Mouse (Mus musculus): Measurements from ENCODE around the gene Slc6a8. TPM values are rescaled to one million over a fixed set of nuclear protein-coding genes. Genes with fewer than 3 reads are reported as not detected.

The Slc6a8 gene
- 1.1 and 1.7 TPM in 2 replicates for polyA plus RNA-seq (2015; fragmentation: Nextera tagmentation; extraction: Ambion mirVana)

DNA sequence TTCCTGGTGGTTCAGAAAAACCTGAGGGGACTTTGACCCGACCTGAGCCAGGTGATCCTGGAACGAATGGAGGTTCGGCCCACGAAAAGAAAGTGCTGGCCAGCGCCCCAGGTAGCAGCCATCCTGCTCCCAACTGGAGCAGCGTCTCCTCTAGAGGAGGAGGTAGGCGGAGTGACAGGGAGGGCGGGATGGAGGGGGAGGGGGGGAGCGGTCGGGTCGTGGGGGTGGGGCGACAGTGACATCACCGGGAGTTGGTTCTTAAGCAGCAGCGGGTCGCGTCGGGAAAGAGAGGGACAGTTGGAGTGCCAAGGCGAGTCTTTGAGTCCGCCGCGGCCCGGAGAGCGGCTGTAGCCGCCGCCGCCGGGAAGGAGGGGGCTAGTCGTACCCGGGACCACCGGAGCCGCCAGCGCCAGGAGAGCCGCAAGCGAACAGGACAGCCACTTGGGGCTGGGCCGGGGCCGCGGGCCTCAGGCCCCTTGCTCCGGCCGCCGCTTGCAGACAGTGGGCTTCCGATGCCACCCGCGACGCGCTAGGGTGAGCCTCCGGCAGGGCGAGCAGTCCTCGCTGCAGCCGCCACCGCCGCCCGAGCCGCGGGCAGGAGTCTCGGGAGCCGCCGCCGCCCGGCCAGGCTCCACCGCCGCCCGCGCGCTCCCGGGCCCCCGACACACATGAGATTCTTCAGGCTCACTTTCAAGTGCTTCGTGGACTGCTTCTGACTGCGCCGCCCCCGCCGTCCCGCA, at the start of gene Slc6a8:
Slc6a8 (plus strand) TSS at position 272 of the 740 bp plus-strand sequence.

DNA sequence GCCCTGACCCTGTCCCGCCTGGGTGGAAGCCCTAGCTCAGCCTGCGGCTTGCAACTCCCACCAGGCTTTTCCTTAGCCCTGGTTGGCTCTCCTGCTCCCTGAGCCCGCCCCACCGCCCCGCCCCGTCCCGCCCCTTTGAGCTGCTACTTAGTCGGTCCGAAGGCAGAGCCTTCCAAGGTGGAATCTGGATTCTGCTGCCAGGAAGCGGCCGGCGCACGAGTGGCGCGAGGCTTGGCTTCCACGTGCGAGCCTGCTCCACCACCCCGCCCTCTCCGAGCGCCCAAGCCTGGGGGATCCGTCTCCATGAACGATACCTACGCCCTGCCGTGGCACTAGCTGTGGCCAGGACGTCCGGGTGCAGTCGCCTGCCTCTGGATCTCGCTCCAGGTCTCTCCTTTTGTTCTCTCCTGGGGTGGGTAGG, 33.7 kb upstream of the Slc6a8 start, which contains the start of gene Dusp9:
Dusp9 (plus strand) TSS at position 165 of the 421 bp plus-strand sequence.

DNA sequence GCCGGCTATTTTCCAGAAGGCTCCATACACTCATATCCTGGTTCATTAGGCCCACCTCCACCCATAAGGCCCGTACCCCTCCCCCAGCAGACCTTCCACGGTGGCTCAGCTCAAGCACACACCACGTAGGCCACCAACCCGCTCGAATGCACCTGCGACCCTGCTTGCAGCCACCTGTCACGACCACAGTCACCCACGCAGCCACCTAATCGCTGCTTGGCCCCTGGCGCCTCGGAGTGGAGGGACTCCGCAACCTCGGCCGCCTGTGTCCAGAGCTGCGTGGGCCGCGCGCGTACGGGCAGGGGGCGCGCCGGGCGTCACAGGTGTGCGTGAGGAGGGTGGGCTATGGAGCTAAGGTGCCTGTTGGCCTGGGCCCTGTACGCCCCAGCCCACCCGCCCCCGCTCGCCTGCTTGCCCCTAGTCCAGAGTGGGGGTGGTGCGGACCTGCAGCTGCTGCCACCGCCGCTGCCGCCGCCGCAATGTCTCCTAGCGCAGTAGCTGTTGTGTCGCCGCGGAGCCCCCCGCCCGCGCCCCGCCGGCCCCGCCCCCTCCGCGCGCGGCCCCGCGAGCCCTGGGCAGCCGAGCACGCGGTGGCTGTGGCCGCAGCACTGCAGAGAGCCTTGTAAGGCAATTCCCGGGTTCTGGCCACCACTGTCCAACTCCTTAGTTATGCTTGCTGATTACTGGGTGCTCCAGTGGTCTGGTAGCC, 13.2 kb upstream of the Slc6a8 start, which contains the start of gene Pnck:
Pnck (minus strand) TSS at position 543 of the 709 bp plus-strand sequence.

DNA sequence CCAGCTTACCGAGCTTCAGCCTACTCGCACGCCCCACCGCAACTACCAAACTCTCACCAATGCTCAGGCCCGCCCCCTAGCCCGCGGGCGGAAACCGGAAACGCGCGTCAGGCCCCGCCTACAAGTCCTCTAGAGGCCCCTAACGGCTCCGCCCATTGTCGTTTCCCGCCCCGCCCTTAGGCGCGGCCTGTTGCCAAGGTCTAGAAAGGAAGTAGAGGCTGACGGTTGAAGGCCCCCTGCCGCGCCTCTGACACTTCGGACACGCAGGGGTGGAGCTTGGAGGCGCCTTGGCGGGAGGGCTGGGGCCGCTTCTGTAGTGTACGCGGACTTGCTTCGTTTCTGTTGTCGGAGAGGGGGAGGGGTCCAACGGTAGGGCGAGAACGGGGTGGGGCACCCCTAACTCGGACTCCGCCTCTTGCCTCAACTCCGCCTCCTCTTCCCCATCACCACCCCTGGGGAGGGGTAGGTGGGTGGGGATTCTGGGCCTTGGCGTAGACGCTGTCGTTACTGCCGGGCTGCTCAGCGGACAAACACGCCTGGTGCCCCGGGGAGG, 43.2 kb downstream of the Slc6a8 start, which contains the start of the genes Bcap31 and Abcd1:
Bcap31 (minus strand) TSS at position 67 of the 553 bp plus-strand sequence.
Abcd1 (plus strand) TSS at position 489 of the 553 bp plus-strand sequence.

Other genes starting within 250 kb of the Slc6a8 start
- not detected in 2 replicates for gene Trex2, start 237.8 kb upstream of the Slc6a8 start, polyA plus RNA-seq (2015; fragmentation: Nextera tagmentation; extraction: Ambion mirVana)
- 30.2 and 32.9 TPM in 2 replicates for gene Haus7, start 214.1 kb upstream of the Slc6a8 start, polyA plus RNA-seq (2015; fragmentation: Nextera tagmentation; extraction: Ambion mirVana)
- 80.5 and 93.3 TPM in 2 replicates for gene Bgn, start 189.5 kb upstream of the Slc6a8 start, polyA plus RNA-seq (2015; fragmentation: Nextera tagmentation; extraction: Ambion mirVana)
- not detected in 2 replicates for gene Atp2b3, start 170.1 kb upstream of the Slc6a8 start, polyA plus RNA-seq (2015; fragmentation: Nextera tagmentation; extraction: Ambion mirVana)
- gene Dusp9, start 33.7 kb upstream of the Slc6a8 start, polyA plus RNA-seq (2015; fragmentation: Nextera tagmentation; extraction: Ambion mirVana): 0.20 and 0.29 TPM in 2 replicates
- 1.8 and 4.1 TPM in 2 replicates for gene Pnck, start 13.0 kb upstream of the Slc6a8 start, polyA plus RNA-seq (2015; fragmentation: Nextera tagmentation; extraction: Ambion mirVana)
- gene Bcap31, start 43.0 kb downstream of the Slc6a8 start, polyA plus RNA-seq (2015; fragmentation: Nextera tagmentation; extraction: Ambion mirVana): 173 and 188 TPM in 2 replicates
- 10.5 and 15.5 TPM in 2 replicates for gene Abcd1, start 43.4 kb downstream of the Slc6a8 start, polyA plus RNA-seq (2015; fragmentation: Nextera tagmentation; extraction: Ambion mirVana)
- gene Plxnb3, start 83.9 kb downstream of the Slc6a8 start, polyA plus RNA-seq (2015; fragmentation: Nextera tagmentation; extraction: Ambion mirVana): 0.36 and 0.76 TPM in 2 replicates
- gene Srpk3, start 101.3 kb downstream of the Slc6a8 start, polyA plus RNA-seq (2015; fragmentation: Nextera tagmentation; extraction: Ambion mirVana): 3.0 and 5.0 TPM in 2 replicates
- 131 and 143 TPM in 2 replicates for gene Idh3g, start 113.7 kb downstream of the Slc6a8 start, polyA plus RNA-seq (2015; fragmentation: Nextera tagmentation; extraction: Ambion mirVana)
- 163 and 167 TPM in 2 replicates for gene Ssr4, start 113.9 kb downstream of the Slc6a8 start, polyA plus RNA-seq (2015; fragmentation: Nextera tagmentation; extraction: Ambion mirVana)
- gene Pdzd4, start 151.8 kb downstream of the Slc6a8 start, polyA plus RNA-seq (2015; fragmentation: Nextera tagmentation; extraction: Ambion mirVana): 0.23 and 0.25 TPM in 2 replicates
- gene Avpr2, start 219.0 kb downstream of the Slc6a8 start, polyA plus RNA-seq (2015; fragmentation: Nextera tagmentation; extraction: Ambion mirVana): 0.53 and 0.99 TPM in 2 replicates
- gene L1cam, start 223.0 kb downstream of the Slc6a8 start, polyA plus RNA-seq (2015; fragmentation: Nextera tagmentation; extraction: Ambion mirVana): 0.27 and 0.42 TPM in 2 replicates
- gene Arhgap4, start 248.7 kb downstream of the Slc6a8 start, polyA plus RNA-seq (2015; fragmentation: Nextera tagmentation; extraction: Ambion mirVana): 12.1 and 16.0 TPM in 2 replicates
- gene Naa10, start 248.8 kb downstream of the Slc6a8 start, polyA plus RNA-seq (2015; fragmentation: Nextera tagmentation; extraction: Ambion mirVana): 94.1 and 101 TPM in 2 replicates